Mouse (Mus musculus) liver, embryonic 14.5 days (tissue): ENCODE measurements around the gene Tnip1. TPM values are rescaled to one million over a fixed set of nuclear protein-coding genes. Genes with fewer than 3 reads are reported as not detected.

Source experiments
- ATAC-seq: fragments of 200-750 bp; cut with Nextera tagmentation; 2 replicates; pipeline ENCODE4 v1.8.0; 2017; ENCODE audit warnings: moderate number of reproducible peaks, mild to moderate bottlenecking, moderate library complexity; ENCODE audit not compliant: insufficient read depth
- DNase-seq, 3 experiments: peaks; one replicate each; pipeline ENCODE4 v3.0.0-alpha.2; 2012 to 2013; ENCODE audit warnings: low read depth in 3 of 3, low spot score in 3 of 3
- H3K27ac ChIP-seq: fragments of 300-500 bp; sonication (generic); 2 replicates; pipeline ENCODE4 v1.5.1; 2014; ENCODE audit warnings: moderate library complexity, mild to moderate bottlenecking, control low read depth, inconsistent platforms
- H3K27me3 ChIP-seq: fragments of 300-500 bp; sonication (generic); 2 replicates; pipeline ENCODE4 v1.6.1; 2014; ENCODE audit warnings: mild to moderate bottlenecking, low read length, moderate library complexity; ENCODE audit not compliant: control insufficient read depth, insufficient read depth
- H3K36me3 ChIP-seq: fragments of 300-500 bp; sonication (generic); replicated peaks from 2 replicates; pipeline ENCODE4 v1.6.1; 2014; ENCODE audit warnings: low read depth; ENCODE audit not compliant: control insufficient read depth, insufficient read depth
- H3K4me1 ChIP-seq, 2 experiments: fragments of 200-500 bp in 1 of 2; fragments of 300-500 bp in 1 of 2; sonication (generic) in 1 of 2; replicated peaks; 2 replicates each; pipeline ENCODE4 v1.6.1; 2012 to 2014; ENCODE audit warnings: antibody characterized with exemption in 1 of 2, inconsistent platforms in 1 of 2, low read length in 1 of 2; ENCODE audit not compliant: control insufficient read depth in 2 of 2, insufficient read depth in 2 of 2
- H3K4me2 ChIP-seq: fragments of 300-500 bp; sonication (generic); 2 replicates; pipeline ENCODE4 v1.6.1; 2014; ENCODE audit warnings: low read depth, mild to moderate bottlenecking, control low read depth, moderate library complexity
- H3K4me3 ChIP-seq, 2 experiments: fragments of 200-500 bp in 1 of 2; fragments of 300-500 bp in 1 of 2; sonication (generic) in 1 of 2; 2 replicates each; pipeline ENCODE4 v1.5.1; 2012 to 2014; ENCODE audit warnings: low read depth in 2 of 2, low read length in 2 of 2, mild to moderate bottlenecking in 2 of 2, control low read depth in 1 of 2, inconsistent platforms in 1 of 2, moderate library complexity in 1 of 2; ENCODE audit not compliant: insufficient read depth in 1 of 2
- H3K9ac ChIP-seq: fragments of 300-500 bp; sonication (generic); replicated peaks from 2 replicates; pipeline ENCODE4 v1.6.1; 2014; ENCODE audit warnings: mild to moderate bottlenecking, control low read depth, moderate library complexity
- H3K9me3 ChIP-seq: fragments of 300-500 bp; sonication (generic); 2 replicates; pipeline ENCODE4 v1.6.1; 2016; ENCODE audit warnings: low read length, mixed read lengths; ENCODE audit not compliant: control insufficient read depth
- CTCF ChIP-seq: IDR thresholded peaks from 2 replicates; pipeline ENCODE4 v1.5.1; 2016; ENCODE audit warnings: antibody characterized with exemption, low read depth, control low read depth
- EP300 ChIP-seq: IDR thresholded peaks from 2 replicates; pipeline ENCODE4 v1.6.1; 2016; ENCODE audit warnings: antibody characterized with exemption, low read depth
- WGBS: fragments of 180-500 bp; shearing (Covaris S2); extraction: QIAGEN DNeasy Blood & Tissue Kit; methylation state at CpG from one replicate; pipeline ENCODE4 v1.1.7; 2014; ENCODE audit not compliant: insufficient replicate concordance; 5-methylcytosine and 5-hydroxymethylcytosine counted together
- polyA plus RNA-seq, 2 experiments: library from polyadenylated mRNA; depleted of rRNA in 1 of 2; stranded (reverse) in 1 of 2; unstranded in 1 of 2; fragments of >200 nt; fragmentation: Nextera tagmentation in 1 of 2; extraction: Ambion mirVana in 1 of 2; gene quantifications; 2 replicates each; pipeline versions ENCODE4 v1.2.1 to v1.2.3; 2012 to 2014

Gene Tnip1
- polyA plus RNA-seq, 2 experiments: 3.6 to 5.2 TPM

DNA sequence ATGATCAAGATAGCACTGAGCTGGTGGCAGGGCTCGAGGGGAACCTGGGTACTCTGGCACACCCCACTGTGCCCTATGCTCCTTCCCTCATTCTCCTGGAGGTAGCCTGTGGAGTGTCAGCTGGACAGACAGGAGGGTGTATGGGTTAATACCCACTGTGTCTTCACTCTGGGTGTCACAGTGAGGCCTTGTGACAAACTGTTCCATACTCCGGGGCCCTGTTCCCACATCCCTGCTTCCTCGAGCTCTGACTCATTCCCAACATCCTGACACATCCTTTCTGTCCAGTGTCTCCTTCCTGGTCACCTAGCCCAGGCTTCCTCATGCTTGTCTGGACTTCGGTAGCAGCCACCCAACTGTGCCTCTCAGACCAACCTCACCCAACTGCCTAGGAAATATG, 56.3 kb downstream of the Tnip1 start:
- no peaks in the 10 kb centered on the region for H3K36me3 ChIP-seq
- TF ChIP-seq CTCF (no peak), EP300 (no peak)
- 44% methylated on average over 4 of the region's 4 CpGs for WGBS
- no peak overlapping the region for H3K4me2 ChIP-seq
- H3K4me1 ChIP-seq: peaks cover 0 to 11% of the 10 kb centered on the region in 2 experiments; a peak in 3 of 4 replicates
- no peak overlapping the region for H3K27ac ChIP-seq
- ATAC-seq (no peak), DNase-seq (no peak)
- H3K9me3 ChIP-seq: no peaks in the 10 kb centered on the region
- H3K27me3 ChIP-seq: no peaks in the 10 kb centered on the region; the same call in 1 of the 2 replicates
- H3K9ac ChIP-seq: no peak overlapping the region
- no peak overlapping the region for H3K4me3 ChIP-seq

- peak; percentile 41; the same call in 1 of the 2 replicates for ATAC-seq
- no peak overlapping the region for H3K4me3 ChIP-seq
- H3K4me1 ChIP-seq: peaks cover 0 to 11% of the 10 kb centered on the region in 2 experiments; a peak in 3 of 4 replicates
- WGBS: 53% methylated on average over 4 of the region's 4 CpGs
- H3K9ac ChIP-seq: no peak overlapping the region
- DNase-seq: no peak
- TF ChIP-seq EP300: no peak
- no peak for TF ChIP-seq CTCF
- no peak overlapping the region for H3K27ac ChIP-seq
- H3K9me3 ChIP-seq: no peaks in the 10 kb centered on the region
- no peaks in the 10 kb centered on the region for H3K36me3 ChIP-seq
- no peak overlapping the region for H3K4me2 ChIP-seq
- no peaks in the 10 kb centered on the region; the same call in 1 of the 2 replicates for H3K27me3 ChIP-seq
These were observed 56.8 kb downstream of the Tnip1 start for GRCm38 (mm10) chr11:54905931-54906330.

- Histone ChIP-seq H3K9ac (no peak overlapping the region), H3K4me2 (no peak overlapping the region), H3K27me3 (no peaks in the 10 kb centered on the region; the same call in 1 of the 2 replicates), H3K9me3 (no peaks in the 10 kb centered on the region), H3K27ac (no peak overlapping the region), H3K4me1 (peaks cover 0 to 11% of the 10 kb centered on the region in 2 experiments; a peak in 3 of 4 replicates), H3K36me3 (no peaks in the 10 kb centered on the region), H3K4me3 (no peak overlapping the region)
- 69% methylated on average over 3 of the region's 3 CpGs for WGBS
- TF ChIP-seq CTCF (no peak), EP300 (no peak)
- no peak for ATAC-seq
- DNase-seq: no peak
These were observed 57.6 kb downstream of the Tnip1 start for GRCm38 (mm10) chr11:54905086-54905485.

DNA sequence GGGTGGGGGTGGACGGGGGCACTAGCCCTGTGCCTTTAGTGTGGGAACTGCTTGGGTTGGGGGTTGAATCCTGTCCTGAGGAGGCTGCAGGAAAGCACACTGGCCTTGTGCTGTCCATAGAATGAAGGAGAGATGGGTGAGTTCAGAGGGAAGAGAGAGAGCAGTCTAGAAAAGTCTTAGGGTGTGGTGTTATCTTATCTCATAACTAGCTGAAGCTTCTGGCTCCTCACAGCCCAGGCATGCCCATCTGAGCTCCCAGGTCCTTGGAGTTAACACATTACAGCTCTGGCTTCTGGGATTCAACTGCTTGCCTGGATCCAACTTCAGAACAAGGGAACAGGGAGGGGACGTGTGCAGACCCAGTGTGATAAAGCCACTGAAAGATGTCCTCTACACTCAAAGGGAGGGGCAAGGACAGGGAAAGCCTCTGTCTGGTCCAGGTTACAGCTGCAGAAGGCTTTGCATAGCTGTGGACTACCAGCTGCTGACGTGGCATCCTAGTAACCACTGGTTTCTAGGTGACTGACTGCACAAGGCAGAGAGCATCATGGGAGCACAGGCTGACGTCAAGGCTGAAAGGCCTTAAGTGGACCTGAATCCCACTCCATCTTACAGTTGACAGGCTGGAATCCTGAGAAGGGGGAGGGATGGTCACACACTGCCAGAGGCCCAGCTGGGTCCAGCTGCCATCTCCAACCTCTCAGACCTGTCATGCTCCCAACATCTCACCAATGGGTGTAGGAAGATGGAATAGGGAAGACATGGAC, 58.6 kb downstream of the Tnip1 start:
- Histone ChIP-seq H3K4me1 (peaks cover 0 to 11% of the 10 kb centered on the region in 2 experiments; a peak in 3 of 4 replicates), H3K27me3 (no peaks in the 10 kb centered on the region; the same call in 1 of the 2 replicates), H3K9me3 (no peaks in the 10 kb centered on the region), H3K27ac (no peak overlapping the region), H3K36me3 (no peaks in the 10 kb centered on the region), H3K4me3 (no peak overlapping the region), H3K9ac (no peak overlapping the region), H3K4me2 (no peak overlapping the region; the same call in 1 of the 2 replicates)
- TF ChIP-seq CTCF (no peak), EP300 (no peak)
- WGBS: 50% methylated on average over 4 of the region's 4 CpGs
- ATAC-seq: peak; percentile 30; the same call in 1 of the 2 replicates
- DNase-seq: no peak

- no peak for DNase-seq
- no peaks in the 10 kb centered on the region for H3K36me3 ChIP-seq
- no peaks in the 10 kb centered on the region; the same call in 1 of the 2 replicates for H3K27me3 ChIP-seq
- peak overlapping the region; percentile 60 for H3K4me2 ChIP-seq
- no peak for ATAC-seq
- H3K27ac ChIP-seq: no peak overlapping the region
- TF ChIP-seq EP300 (no peak), CTCF (no peak)
- H3K9ac ChIP-seq: no peak overlapping the region
- WGBS: 50% methylated on average over 5 of the region's 5 CpGs
- H3K9me3 ChIP-seq: no peaks in the 10 kb centered on the region
- peak overlapping the region; percentile 44 to 47; a peak in 3 of 4 replicates for H3K4me3 ChIP-seq
- peaks cover 0 to 11% of the 10 kb centered on the region in 2 experiments; a peak in 3 of 4 replicates for H3K4me1 ChIP-seq
These were observed 59.4 kb downstream of the Tnip1 start for GRCm38 (mm10) chr11:54903339-54903738.
